Mouse (Mus musculus) E14TG2a.4 (cell line): ENCODE data around the gene Tma16.

ENCODE experiments used
- CTCF ChIP-seq: conservative IDR thresholded peaks from 2 replicates; pipeline ENCODE4 v1.5.1; 2014; ENCODE audit warnings: low read length
- POU5F1 ChIP-seq: IDR thresholded peaks from 2 replicates; pipeline ENCODE4 v1.6.1; 2014; ENCODE audit warnings: low read length, borderline replicate concordance

DNA sequence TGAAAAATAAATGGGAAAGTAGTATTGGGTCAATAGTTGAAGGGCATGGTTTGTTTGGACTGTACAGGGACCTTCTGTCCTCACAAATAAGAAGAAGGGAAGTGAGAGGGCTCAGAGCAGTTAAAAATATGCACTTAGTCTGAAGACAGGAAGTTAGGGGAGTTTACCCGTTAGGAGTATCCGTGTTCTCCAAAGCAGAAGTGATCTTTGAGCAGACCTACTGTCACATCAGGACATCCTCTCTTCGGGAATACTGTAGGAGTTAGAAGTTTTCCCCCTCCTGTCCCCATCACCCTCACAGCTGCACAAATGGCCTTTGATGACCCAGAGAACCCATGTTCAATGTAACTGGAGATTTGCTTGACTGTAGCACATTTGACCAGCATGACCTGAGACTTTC is 48.4 kb downstream of the Tma16 start:
- TF ChIP-seq CTCF, result no peak
- TF ChIP-seq POU5F1, result no peak
